Comparison of ENCODE assay signal across 8 mouse cellular contexts in the genomic region with DNA sequence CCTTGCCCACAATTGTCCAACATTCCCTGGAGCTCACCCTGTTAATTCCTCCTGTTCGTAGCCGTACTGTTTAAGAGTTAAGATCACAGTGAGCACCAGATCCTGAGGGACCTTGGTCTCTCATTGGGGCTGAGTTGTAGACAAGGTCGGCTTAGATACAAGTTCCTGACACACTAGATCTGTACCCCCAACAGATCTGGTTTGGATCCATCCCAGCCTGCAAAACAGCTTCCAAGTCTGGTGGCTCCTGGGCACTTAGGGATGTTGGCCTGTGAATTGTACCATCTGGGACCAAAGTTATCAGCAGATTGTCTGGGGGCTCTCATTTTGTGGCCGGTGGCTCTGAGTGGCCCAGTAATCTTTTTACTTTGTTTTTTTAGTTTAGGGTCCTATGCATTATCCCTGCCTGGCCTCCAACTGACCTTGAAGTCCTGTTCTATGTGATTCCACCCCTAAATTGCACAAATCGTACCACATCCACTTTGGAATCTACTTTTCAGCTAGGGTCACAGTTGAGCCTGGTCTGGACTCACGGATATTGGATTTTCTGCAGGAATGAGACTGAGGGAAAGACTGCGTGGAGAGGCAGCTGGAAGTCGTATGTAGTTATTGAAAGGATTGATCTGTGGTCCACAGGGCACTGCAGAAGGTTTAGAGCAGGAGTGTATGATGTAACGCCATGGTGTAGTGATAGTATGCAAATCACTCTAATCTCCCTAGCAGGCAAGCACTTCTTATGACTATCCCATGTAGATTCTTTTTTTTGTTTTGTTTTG. TPM values are rescaled to one million over a fixed set of nuclear protein-coding genes. Genes with fewer than 3 reads are reported as not detected.
DNase-seq lines count a peak whose midpoint lies in the region; ATAC-seq and TF ChIP-seq lines count a peak whose summit lies in the region.

TSS of gene Ube2i (minus strand) at position 52 of the 776 bp plus-strand sequence.

- no peak for ATAC-seq in cerebellum, adult (ENCODE audit: insufficient number of reproducible peaks, low FRiP score, low TSS enrichment)
- ATAC-seq in forebrain, embryonic 13.5 days: no peak
- ATAC-seq in hindbrain, embryonic 11.5 days (ENCODE audit: low FRiP score): no peak
- ATAC-seq in liver, embryonic 13.5 days (ENCODE audit: low read depth): no peak

- peaks cover 5% of the 10 kb centered on the region; the same call in 1 of the 2 replicates for H3K36me3 ChIP-seq in ES-E14 (ENCODE audit: control insufficient read depth, insufficient read depth, low read length, poor library complexity, severe bottlenecking)
- peaks cover 10% of the 10 kb centered on the region for H3K36me3 ChIP-seq in forebrain, embryonic 13.5 days (ENCODE audit: poor library complexity, severe bottlenecking)
- no peaks in the 10 kb centered on the region for H3K36me3 ChIP-seq in hindbrain, embryonic 11.5 days (ENCODE audit: control insufficient read depth, insufficient read depth, low read length)
- H3K36me3 ChIP-seq in liver, embryonic 13.5 days: peaks cover 22% of the 10 kb centered on the region

- H3K9me3 ChIP-seq in ES-E14 (ENCODE audit: control insufficient read depth, insufficient read depth, low read depth, low read length): no peaks in the 10 kb centered on the region
- no peaks in the 10 kb centered on the region for H3K9me3 ChIP-seq in forebrain, embryonic 13.5 days (replicated peaks)
- H3K9me3 ChIP-seq in hindbrain, embryonic 11.5 days (ENCODE audit: control insufficient read depth, low read length): no peaks in the 10 kb centered on the region
- no peaks in the 10 kb centered on the region for H3K9me3 ChIP-seq in liver, embryonic 13.5 days (replicated peaks)

- H3K4me1 ChIP-seq in ES-E14 (ENCODE audit: control insufficient read depth in 2 of 2, insufficient read depth in 2 of 2, low read length in 2 of 2, poor library complexity in 1 of 2): peaks cover 0 to 10% of the 10 kb centered on the region in 2 experiments; a peak in 1 of 4 replicates
- H3K4me1 ChIP-seq in forebrain, embryonic 13.5 days: peaks cover 33% of the 10 kb centered on the region
- no peaks in the 10 kb centered on the region; the same call in 1 of the 2 replicates for H3K4me1 ChIP-seq in hindbrain, embryonic 11.5 days (replicated peaks; ENCODE audit: control insufficient read depth, insufficient read depth, low read length)
- peaks cover 41% of the 10 kb centered on the region for H3K4me1 ChIP-seq in liver, embryonic 13.5 days (replicated peaks)

- peak within 1 kb of the TSS; percentile 87 to 94 for H3K4me3 ChIP-seq in ES-E14 (ENCODE audit: insufficient read depth in 1 of 2, low read depth in 1 of 2, low read length in 2 of 2, poor library complexity in 1 of 2, severe bottlenecking in 1 of 2)
- H3K4me3 ChIP-seq in forebrain, embryonic 13.5 days: peak within 1 kb of the TSS; percentile 94
- peak within 1 kb of the TSS; percentile 99 for H3K4me3 ChIP-seq in hindbrain, embryonic 11.5 days (ENCODE audit: low read depth, low read length)
- H3K4me3 ChIP-seq in liver, embryonic 13.5 days (replicated peaks): peak within 1 kb of the TSS; percentile 100

- H3K4me2 ChIP-seq in forebrain, embryonic 13.5 days: peak within 1 kb of the TSS; percentile 93
- peak within 1 kb of the TSS; percentile 33 for H3K4me2 ChIP-seq in hindbrain, embryonic 11.5 days (replicated peaks; ENCODE audit: low read depth, low read length)
- peak within 1 kb of the TSS; percentile 95 for H3K4me2 ChIP-seq in liver, embryonic 13.5 days

- peak; percentile 79 to 81 for DNase-seq in cerebellum, postnatal 10 days
- no peak for DNase-seq in ES-E14 (ENCODE audit: low read depth, low spot score)
- no peak for DNase-seq in hindbrain, embryonic 11.5 days (ENCODE audit: low spot score)
- DNase-seq in liver, embryonic 13.5 days: no peak
- DNase-seq in right cerebral cortex, postnatal 10 days (ENCODE audit: low spot score in 2 of 2): no peak
- DNase-seq in embryo, embryonic 10 days (ENCODE audit: low spot score): no peak

- in situ Hi-C loops in ES-E14 (cut with MboI; ENCODE audit: low sequenced_read_pairs in 2 of 2, unreplicated experiment in 2 of 2): no loop called here

- H3K27ac ChIP-seq in ES-E14 (ENCODE audit: insufficient read depth, low read depth, low read length, poor library complexity, severe bottlenecking): peak within 1 kb of the TSS; percentile 97
- H3K27ac ChIP-seq in forebrain, embryonic 13.5 days: peak within 1 kb of the TSS; percentile 97
- H3K27ac ChIP-seq in hindbrain, embryonic 11.5 days (ENCODE audit: low read depth, low read length): peak within 1 kb of the TSS; percentile 96
- H3K27ac ChIP-seq in liver, embryonic 13.5 days: peak within 1 kb of the TSS; percentile 94

- peaks cover 7% of the 10 kb centered on the region for H3K27me3 ChIP-seq in forebrain, embryonic 13.5 days
- no peaks in the 10 kb centered on the region for H3K27me3 ChIP-seq in hindbrain, embryonic 11.5 days (ENCODE audit: control insufficient read depth, insufficient read depth, low read length)
- peaks cover 10% of the 10 kb centered on the region; the same call in 1 of the 2 replicates for H3K27me3 ChIP-seq in liver, embryonic 13.5 days

- H3K9ac ChIP-seq in ES-E14 (ENCODE audit: insufficient read depth, low read depth, low read length, poor library complexity, severe bottlenecking): peak within 1 kb of the TSS; percentile 96
- H3K9ac ChIP-seq in forebrain, embryonic 13.5 days: peak within 1 kb of the TSS; percentile 100
- H3K9ac ChIP-seq in hindbrain, embryonic 11.5 days (ENCODE audit: low read depth, low read length): peak within 1 kb of the TSS; percentile 100
- peak within 1 kb of the TSS; percentile 99 for H3K9ac ChIP-seq in liver, embryonic 13.5 days

- 86% methylated on average over 9 of the region's 9 CpGs for WGBS in forebrain, embryonic 13.5 days
- WGBS in hindbrain, embryonic 11.5 days: 87% methylated on average over 9 of the region's 9 CpGs
- WGBS in liver, embryonic 13.5 days (ENCODE audit: insufficient replicate concordance): 64% methylated on average over 9 of the region's 9 CpGs

TF ChIP-seq in ES-E14, 5 proteins besides CTCF, POLR2A, EP300 and RAD21:
- TF ChIP-seq ZC3H11A (IDR thresholded peaks at IDR 0.05; ENCODE audit: borderline replicate concordance, low read depth, low read length) (no peak), ZNF384 (IDR thresholded peaks at IDR 0.05; ENCODE audit: low read depth, low read length) (no peak), MAFK (IDR thresholded peaks at IDR 0.05; ENCODE audit: insufficient read depth, low read depth, low read length) (no peak), CHD2 (IDR thresholded peaks at IDR 0.05; ENCODE audit: low read depth, low read length) (no peak), HCFC1 (IDR thresholded peaks at IDR 0.05; ENCODE audit: borderline replicate concordance, insufficient read depth, low read length) (no peak)

RNA-seq across cellular contexts. Expression of gene Ube2i, which starts in this region (rescaled TPM):
- total RNA-seq in ES-E14 (2012; rRNA removed): 427 and 443 TPM in 2 replicates
- 755 and 766 TPM in 2 replicates for polyA plus RNA-seq in forebrain, embryonic 13.5 days (2015; fragmentation: Nextera tagmentation; extraction: Ambion mirVana)
- 781 and 835 TPM in 2 replicates for polyA plus RNA-seq in hindbrain, embryonic 11.5 days (2014; fragmentation: Nextera tagmentation; extraction: Ambion mirVana)
- polyA plus RNA-seq in liver, embryonic 13.5 days (2015; fragmentation: Nextera tagmentation; extraction: Ambion mirVana): 333 and 391 TPM in 2 replicates

Comparison
In these comparisons a context has a peak if more than half of its experiments do, and no peak if none do; other contexts are left out.
1. DNase-seq: peak in cerebellum, postnatal 10 days (2 of 2); none in ES-E14 (single experiment), hindbrain, embryonic 11.5 days (single experiment), liver, embryonic 13.5 days (single experiment), right cerebral cortex, postnatal 10 days (0 of 2) and embryo, embryonic 10 days (single experiment).
2. H3K4me2 ChIP-seq: peak in every context shown above with its lines; median percentile 95 in liver, embryonic 13.5 days; 93 in forebrain, embryonic 13.5 days; 33 in hindbrain, embryonic 11.5 days.
3. Peak in every context shown above with its lines, with median percentiles within 50 percentile points of each other: H3K27ac ChIP-seq, H3K4me3 ChIP-seq and H3K9ac ChIP-seq.